Mouse (Mus musculus) intestine, embryonic 15.5 days (tissue): Measurements from ENCODE around the gene Cytl1. TPM values are rescaled to one million over a fixed set of nuclear protein-coding genes. Genes with fewer than 3 reads are reported as not detected.

Experiments used
- ATAC-seq: fragments of 200-750 bp; cut with Nextera tagmentation; 2 replicates; pipeline ENCODE4 v1.8.0; 2017; ENCODE audit warnings: moderate TSS enrichment, moderate library complexity
- H3K27ac ChIP-seq: fragments of 300-500 bp; sonication (generic); 2 replicates; pipeline ENCODE4 v1.5.1; 2015; ENCODE audit warnings: mild to moderate bottlenecking, inconsistent platforms
- H3K27me3 ChIP-seq: fragments of 300-500 bp; sonication (generic); replicated peaks from 2 replicates; pipeline ENCODE4 v1.6.1; 2015; ENCODE audit warnings: inconsistent platforms
- H3K36me3 ChIP-seq: fragments of 300-500 bp; sonication (generic); 2 replicates; pipeline ENCODE4 v1.6.1; 2015; ENCODE audit warnings: inconsistent platforms
- H3K4me1 ChIP-seq: fragments of 300-500 bp; sonication (generic); replicated peaks from 2 replicates; pipeline ENCODE4 v1.6.1; 2015; ENCODE audit warnings: inconsistent platforms
- H3K4me2 ChIP-seq: fragments of 300-500 bp; sonication (generic); replicated peaks from 2 replicates; pipeline ENCODE4 v1.6.1; 2015; ENCODE audit warnings: mild to moderate bottlenecking, inconsistent platforms
- H3K4me3 ChIP-seq: fragments of 300-500 bp; sonication (generic); replicated peaks from 2 replicates; pipeline ENCODE4 v1.5.1; 2015; ENCODE audit warnings: inconsistent platforms
- H3K9ac ChIP-seq: fragments of 300-500 bp; sonication (generic); 2 replicates; pipeline ENCODE4 v1.6.1; 2015; ENCODE audit warnings: inconsistent platforms
- H3K9me3 ChIP-seq: fragments of 300-500 bp; sonication (generic); 2 replicates; pipeline ENCODE4 v1.6.1; 2016; ENCODE audit warnings: inconsistent platforms
- WGBS: fragments of 180-500 bp; shearing (Covaris S2); methylation state at CpG from one replicate; pipeline ENCODE4 v1.1.7; 2015; 5-methylcytosine and 5-hydroxymethylcytosine counted together
- polyA plus RNA-seq: library from polyadenylated mRNA; unstranded; fragments of >200 nt; fragmentation: Nextera tagmentation; extraction: Ambion mirVana; gene quantifications from 2 replicates; pipeline ENCODE4 v1.2.1, GENCODE M21; 2015

Gene Cytl1
- polyA plus RNA-seq, 1 experiment from 2014 or later: 0.93 TPM

DNA sequence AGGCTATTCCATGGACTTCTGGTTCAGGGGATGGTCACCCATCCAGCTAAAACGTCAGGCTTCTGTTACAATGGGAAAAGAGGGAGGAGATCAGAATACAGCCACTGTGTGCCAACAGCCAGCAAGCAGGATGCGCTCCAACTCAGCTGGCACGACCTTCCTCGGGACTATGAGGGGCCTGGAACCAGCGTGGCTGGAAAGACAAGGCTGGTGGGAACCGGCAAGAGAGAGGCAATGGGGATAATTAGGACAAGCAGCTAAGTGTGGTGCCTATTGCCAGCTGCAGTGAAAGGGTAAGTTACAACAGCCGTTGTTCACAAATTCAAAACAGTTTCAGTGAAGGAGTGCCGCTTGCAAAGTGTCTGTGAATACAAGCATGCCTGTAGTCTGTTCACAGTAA lies 48.0 kb downstream of the Cytl1 start:
- no peak for ATAC-seq
- H3K9ac ChIP-seq: no peak overlapping the region
- no peaks in the 10 kb centered on the region for H3K4me1 ChIP-seq
- 70% methylated on average over 8 of the region's 8 CpGs for WGBS
- H3K27ac ChIP-seq: no peak overlapping the region
- H3K9me3 ChIP-seq: no peaks in the 10 kb centered on the region
- H3K36me3 ChIP-seq: no peaks in the 10 kb centered on the region
- no peak overlapping the region for H3K4me3 ChIP-seq
- no peaks in the 10 kb centered on the region for H3K27me3 ChIP-seq
- H3K4me2 ChIP-seq: no peak overlapping the region

DNA sequence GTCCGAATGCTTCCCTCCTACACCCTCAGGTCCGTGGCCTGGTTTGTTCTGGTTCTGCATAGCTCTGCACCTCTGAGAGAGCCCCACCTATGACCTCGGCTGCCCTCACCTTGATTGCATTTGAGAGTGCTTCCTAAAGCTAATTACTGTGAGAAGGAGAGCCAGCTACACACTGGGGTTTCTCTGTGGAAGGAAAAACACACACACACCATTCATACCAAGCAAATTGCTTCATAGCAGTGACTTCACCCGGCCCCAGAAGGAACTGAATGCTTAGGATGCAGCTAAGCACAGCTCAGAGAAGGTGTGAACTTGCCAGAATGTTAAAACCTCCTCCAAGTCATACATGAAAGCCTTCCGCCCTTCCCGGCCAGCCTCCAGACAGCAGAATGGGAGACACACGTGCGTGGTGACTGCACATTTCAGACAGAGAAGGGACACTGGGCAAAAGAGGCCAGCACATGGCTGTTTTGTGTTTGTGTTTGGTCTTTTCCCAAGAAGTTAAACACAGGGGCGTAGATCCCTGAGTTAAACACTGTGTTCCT lies 49.6 kb downstream of the Cytl1 start:
- Histone ChIP-seq H3K4me1 (no peaks in the 10 kb centered on the region), H3K27me3 (no peaks in the 10 kb centered on the region), H3K4me3 (no peak overlapping the region), H3K27ac (no peak overlapping the region), H3K36me3 (no peaks in the 10 kb centered on the region), H3K9ac (no peak overlapping the region), H3K4me2 (no peak overlapping the region), H3K9me3 (no peaks in the 10 kb centered on the region)
- no peak for ATAC-seq
- 70% methylated on average over 9 of the region's 9 CpGs for WGBS

Other genes starting within 250 kb of the Cytl1 start
- gene Stk32b, start 18.3 kb upstream of the Cytl1 start, polyA plus RNA-seq: 0.29 and 0.35 TPM in 2 replicates
- 3.2 and 3.8 TPM in 2 replicates for gene Msx1, start 89.1 kb downstream of the Cytl1 start, polyA plus RNA-seq